Mouse (Mus musculus) MEL (cell line): ENCODE data around the gene Abca12.

ENCODE experiments used
- CTCF ChIP-seq, 3 experiments: IDR thresholded peaks in 2 of 3; conservative IDR thresholded peaks in 1 of 3; 2 replicates each; pipeline ENCODE4 v1.5.1; 2011 to 2012; ENCODE audit warnings: low read length in 3 of 3, low read depth in 2 of 3, mild to moderate bottlenecking in 2 of 3, improper control_type of control experiment in 1 of 3, inconsistent platforms in 1 of 3, mixed read lengths in 1 of 3, moderate library complexity in 1 of 3; ENCODE audit not compliant: control insufficient read depth in 1 of 3, insufficient read depth in 1 of 3, poor library complexity in 1 of 3, severe bottlenecking in 1 of 3
- E2F4 ChIP-seq: IDR thresholded peaks from 2 replicates; pipeline ENCODE4 v1.6.1; 2011; ENCODE audit warnings: low read depth, low read length, improper control_type of control experiment, borderline replicate concordance
- POLR2A ChIP-seq, 2 experiments: IDR thresholded peaks; 2 replicates each; pipeline ENCODE4 v1.6.1; 2011 to 2012; ENCODE audit warnings: low read length in 2 of 2, mild to moderate bottlenecking in 2 of 2, control low read depth in 1 of 2, improper control_type of control experiment in 1 of 2, low read depth in 1 of 2, moderate library complexity in 1 of 2; ENCODE audit not compliant: control insufficient read depth in 1 of 2, insufficient read depth in 1 of 2, poor library complexity in 1 of 2
- TCF12 ChIP-seq: IDR thresholded peaks from 2 replicates; pipeline ENCODE4 v1.6.1; 2014; ENCODE audit warnings: low read depth, mild to moderate bottlenecking, inconsistent platforms, low read length, improper control_type of control experiment, moderate library complexity
- USF1 ChIP-seq: IDR thresholded peaks from 2 replicates; pipeline ENCODE4 v1.6.1; 2014; ENCODE audit warnings: low read depth, mild to moderate bottlenecking, inconsistent platforms, low read length, improper control_type of control experiment, moderate library complexity
- ZC3H11A ChIP-seq: IDR thresholded peaks from 2 replicates; pipeline ENCODE4 v1.6.1; 2012; ENCODE audit warnings: low read depth, mild to moderate bottlenecking, inconsistent platforms, low read length, improper control_type of control experiment
- ZKSCAN1 ChIP-seq: IDR thresholded peaks from 2 replicates; pipeline ENCODE4 v1.6.1; 2012; ENCODE audit warnings: low read depth, mild to moderate bottlenecking, inconsistent platforms, low read length, improper control_type of control experiment, moderate library complexity

DNA sequence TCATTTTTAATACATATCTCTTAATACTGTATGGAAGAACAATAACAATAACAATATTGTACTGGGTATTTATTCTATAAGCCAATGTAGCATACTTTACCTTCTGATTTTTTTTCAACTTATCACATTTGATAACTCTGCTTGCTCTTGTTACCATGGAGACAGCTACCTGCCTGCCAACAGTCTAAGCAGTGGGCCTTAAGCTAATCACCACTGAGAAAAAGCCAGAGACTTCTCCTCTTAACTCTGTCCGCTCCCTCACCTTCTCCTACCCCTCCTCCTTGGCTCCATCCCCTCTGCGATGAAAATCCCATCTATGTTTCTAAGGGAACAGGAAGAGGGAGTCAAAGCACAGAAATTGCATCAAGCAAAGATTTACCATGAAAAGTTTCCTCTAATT, 118.1 kb downstream of the Abca12 start:
- TF ChIP-seq CTCF (IDR thresholded peaks at IDR 0.05 in 2 of 3, conservative IDR thresholded peaks at IDR 0.05 in 1 of 3; ENCODE audit: control insufficient read depth in 1 of 3, insufficient read depth in 1 of 3, low read depth in 2 of 3, low read length in 3 of 3, poor library complexity in 1 of 3, severe bottlenecking in 1 of 3) (no peak), TCF12 (no peak), E2F4 (no peak), ZC3H11A (no peak), POLR2A (IDR thresholded peaks at IDR 0.05; ENCODE audit: control insufficient read depth in 1 of 2, insufficient read depth in 1 of 2, low read depth in 1 of 2, low read length in 2 of 2, poor library complexity in 1 of 2) (no peak), USF1 (no peak), ZKSCAN1 (no peak)
